Mouse (Mus musculus): ENCODE results near the gene Sde2. TPM values are rescaled to one million over a fixed set of nuclear protein-coding genes. Genes with fewer than 3 reads are reported as not detected.
A peak's percentile ranks its signal among the peaks of the same experiment; 100 is the strongest.

Gene Sde2
- total and polyA plus RNA-seq, 3 experiments: 43.2 to 72.2 (median 51.6) TPM

DNA sequence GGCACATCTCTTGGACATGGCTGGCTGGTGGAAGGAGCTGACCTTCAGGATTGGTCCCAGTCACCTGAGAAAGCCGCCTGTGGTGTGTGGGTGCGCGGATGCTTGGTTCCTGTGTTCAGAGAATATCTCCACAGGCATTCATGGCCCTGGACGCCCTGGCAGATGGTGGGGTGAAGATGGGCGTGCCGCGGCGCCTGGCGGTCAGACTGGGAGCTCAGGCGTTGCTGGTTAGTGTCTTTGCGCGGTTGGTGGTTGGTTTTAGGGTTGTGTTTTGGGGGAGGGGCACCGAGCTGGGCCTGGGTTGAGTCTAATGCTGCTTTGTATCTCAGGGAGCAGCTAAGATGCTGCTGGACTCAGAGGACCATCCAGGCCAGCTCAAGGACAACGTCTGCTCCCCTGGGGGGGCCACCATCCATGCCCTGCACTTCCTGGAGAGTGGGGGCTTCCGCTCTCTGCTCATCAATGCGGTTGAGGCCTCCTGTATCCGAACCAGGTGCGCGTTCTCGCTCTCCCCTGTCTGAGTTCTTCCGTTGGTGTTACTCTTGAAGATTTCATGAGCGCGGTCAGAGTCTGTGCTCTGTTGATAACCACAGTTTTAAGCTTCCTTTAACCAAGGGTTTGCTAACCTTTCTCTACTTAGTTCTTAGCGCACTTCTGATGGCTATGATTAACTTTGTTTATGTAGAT, 55.7 kb downstream of the Sde2 start:
- H3K36me3 ChIP-seq (replicated peaks): peaks cover 46% of the 10 kb centered on the region
- no peaks in the 10 kb centered on the region for H3K27me3 ChIP-seq (ENCODE audit: insufficient read depth, low read length)
- ATAC-seq (ENCODE audit: extremely low read depth, insufficient number of reproducible peaks, low FRiP score, poor library complexity, severe bottlenecking) (peak; percentile 37), DNase-seq (ENCODE audit: low spot score) (peak; percentile 68)
- H3K9me3 ChIP-seq (replicated peaks): no peaks in the 10 kb centered on the region
- TF ChIP-seq GATA2 (IDR thresholded peaks at IDR 0.05; ENCODE audit: borderline replicate concordance, low read depth, low read length): no peak
- TF ChIP-seq CTCF (IDR thresholded peaks at IDR 0.05; ENCODE audit: low read depth, low read length): no peak
- peak; percentile 34; the same call in 1 of the 2 replicates for TF ChIP-seq TAL1 (conservative IDR thresholded peaks at IDR 0.05; ENCODE audit: low read depth, low read length)
- TF ChIP-seq POLR2AphosphoS5 (IDR thresholded peaks at IDR 0.05; ENCODE audit: insufficient replicate concordance, low read depth, low read length): no peak
- TF ChIP-seq GATA1 (IDR thresholded peaks at IDR 0.05; ENCODE audit: borderline replicate concordance, low read length): no peak
- H3K4me3 ChIP-seq (ENCODE audit: low read depth, low read length): peak overlapping the region; percentile 94
- H3K4me1 ChIP-seq (ENCODE audit: insufficient read depth, low read depth, low read length): peaks cover 72% of the 10 kb centered on the region

DNA sequence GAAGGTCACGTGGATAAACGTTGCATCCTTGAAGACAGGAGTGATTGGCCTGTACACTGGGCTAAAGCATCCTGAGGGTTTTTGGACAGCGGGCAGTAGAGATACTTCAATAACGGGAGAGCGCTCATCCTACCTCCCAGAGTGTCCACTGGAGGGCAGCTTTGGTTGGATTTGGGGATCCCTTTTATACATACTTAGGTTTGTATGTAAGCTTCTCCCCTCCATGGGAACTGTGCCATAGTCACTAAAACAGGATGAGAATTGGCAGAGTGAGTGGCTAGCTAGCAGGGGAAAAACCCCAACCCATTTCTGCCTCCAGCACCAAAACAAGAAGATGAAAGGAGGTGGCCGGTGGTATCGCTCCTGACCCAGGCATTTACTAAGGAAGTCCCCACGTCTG, 60.2 kb downstream of the Sde2 start:
- Histone ChIP-seq H3K27me3 (ENCODE audit: insufficient read depth, low read length) (peaks cover 4% of the 10 kb centered on the region; the same call in 1 of the 2 replicates), H3K4me1 (ENCODE audit: insufficient read depth, low read depth, low read length) (peaks cover 68% of the 10 kb centered on the region), H3K4me3 (ENCODE audit: low read depth, low read length) (no peak overlapping the region; the same call in 1 of the 2 replicates), H3K36me3 (replicated peaks) (peaks cover 36% of the 10 kb centered on the region), H3K9me3 (replicated peaks) (no peaks in the 10 kb centered on the region)
- TF ChIP-seq GATA1 (IDR thresholded peaks at IDR 0.05; ENCODE audit: borderline replicate concordance, low read length) (no peak), POLR2AphosphoS5 (IDR thresholded peaks at IDR 0.05; ENCODE audit: insufficient replicate concordance, low read depth, low read length) (no peak), TAL1 (conservative IDR thresholded peaks at IDR 0.05; ENCODE audit: low read depth, low read length) (no peak), CTCF (IDR thresholded peaks at IDR 0.05; ENCODE audit: low read depth, low read length) (no peak), GATA2 (IDR thresholded peaks at IDR 0.05; ENCODE audit: borderline replicate concordance, low read depth, low read length) (no peak)
- DNase-seq (ENCODE audit: low spot score): no peak
- no peak for ATAC-seq (ENCODE audit: extremely low read depth, insufficient number of reproducible peaks, low FRiP score, poor library complexity, severe bottlenecking)

DNA sequence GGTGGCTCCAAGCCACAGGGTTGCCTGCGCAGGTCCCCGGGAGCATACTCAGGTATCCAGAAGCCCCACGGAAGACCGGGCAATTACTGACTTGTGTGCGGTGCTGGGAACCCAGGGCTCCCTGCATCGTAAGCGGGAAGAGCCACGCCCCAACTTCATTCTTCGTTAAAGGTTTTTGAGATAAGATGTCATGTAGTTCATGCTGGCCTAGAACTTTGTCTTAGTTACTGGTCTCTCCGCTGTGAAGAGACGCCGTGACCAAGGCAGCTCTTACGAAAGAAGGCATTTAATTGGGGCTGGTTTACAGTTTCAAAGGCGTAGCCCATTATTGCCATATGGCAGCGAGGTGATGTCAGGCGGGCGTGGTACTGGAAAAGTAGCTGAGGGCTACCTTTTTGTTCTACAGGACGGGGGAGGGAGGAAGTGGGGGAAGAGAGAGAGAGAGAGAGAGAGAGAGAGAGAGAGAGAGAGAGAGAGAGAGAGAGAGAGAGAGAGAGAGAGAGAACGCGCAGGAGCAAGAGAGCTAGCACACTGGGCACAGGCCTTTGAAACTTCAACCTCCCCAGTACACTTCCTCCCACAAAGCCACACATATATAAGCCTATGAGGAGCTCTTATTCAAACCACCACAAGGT, 60.8 kb downstream of the Sde2 start:
- Histone ChIP-seq H3K27me3 (ENCODE audit: insufficient read depth, low read length) (peaks cover 7% of the 10 kb centered on the region; the same call in 1 of the 2 replicates), H3K4me1 (ENCODE audit: insufficient read depth, low read depth, low read length) (peaks cover 66% of the 10 kb centered on the region), H3K9me3 (replicated peaks) (no peaks in the 10 kb centered on the region; the same call in 1 of the 2 replicates), H3K36me3 (replicated peaks) (peaks cover 30% of the 10 kb centered on the region), H3K4me3 (ENCODE audit: low read depth, low read length) (peak overlapping the region; percentile 51; the same call in 1 of the 2 replicates)
- no peak for DNase-seq (ENCODE audit: low spot score)
- TF ChIP-seq POLR2AphosphoS5 (IDR thresholded peaks at IDR 0.05; ENCODE audit: insufficient replicate concordance, low read depth, low read length): no peak
- TF ChIP-seq GATA1 (IDR thresholded peaks at IDR 0.05; ENCODE audit: borderline replicate concordance, low read length): no peak
- no peak for TF ChIP-seq GATA2 (IDR thresholded peaks at IDR 0.05; ENCODE audit: borderline replicate concordance, low read depth, low read length)
- TF ChIP-seq TAL1 (conservative IDR thresholded peaks at IDR 0.05; ENCODE audit: low read depth, low read length): no peak
- no peak for TF ChIP-seq CTCF (IDR thresholded peaks at IDR 0.05; ENCODE audit: low read depth, low read length)
- ATAC-seq (ENCODE audit: extremely low read depth, insufficient number of reproducible peaks, low FRiP score, poor library complexity, severe bottlenecking): no peak

DNA sequence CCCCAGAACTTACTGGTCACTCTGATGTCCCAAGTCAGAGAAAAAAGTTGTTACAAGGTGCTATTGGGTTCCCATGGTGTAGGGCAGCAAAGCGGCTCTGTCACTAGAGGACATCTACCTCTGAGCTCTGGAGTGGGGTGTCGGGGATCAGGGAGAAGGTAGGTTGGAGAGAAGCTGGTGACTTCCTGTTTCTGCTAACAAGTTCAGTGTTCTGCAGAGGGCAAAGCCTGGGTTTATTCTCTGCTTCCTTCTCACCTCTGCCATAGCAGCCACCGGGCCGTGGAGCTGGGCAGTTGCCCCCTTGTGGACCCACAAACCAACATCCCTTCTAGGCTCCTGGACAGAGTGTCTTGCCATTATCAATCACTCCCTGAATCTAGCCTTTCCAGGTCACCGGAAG, 61.9 kb downstream of the Sde2 start:
- Histone ChIP-seq H3K36me3 (replicated peaks) (peaks cover 20% of the 10 kb centered on the region), H3K4me3 (ENCODE audit: low read depth, low read length) (0 out of 2 replicates have a peak overlapping the region, but pooled peaks have one; percentile 7), H3K4me1 (ENCODE audit: insufficient read depth, low read depth, low read length) (peaks cover 61% of the 10 kb centered on the region), H3K27me3 (ENCODE audit: insufficient read depth, low read length) (peaks cover 7% of the 10 kb centered on the region; the same call in 1 of the 2 replicates), H3K9me3 (replicated peaks) (no peaks in the 10 kb centered on the region; the same call in 1 of the 2 replicates)
- no peak for TF ChIP-seq POLR2AphosphoS5 (IDR thresholded peaks at IDR 0.05; ENCODE audit: insufficient replicate concordance, low read depth, low read length)
- no peak for TF ChIP-seq CTCF (IDR thresholded peaks at IDR 0.05; ENCODE audit: low read depth, low read length)
- no peak for TF ChIP-seq TAL1 (conservative IDR thresholded peaks at IDR 0.05; ENCODE audit: low read depth, low read length)
- no peak for TF ChIP-seq GATA2 (IDR thresholded peaks at IDR 0.05; ENCODE audit: borderline replicate concordance, low read depth, low read length)
- no peak for TF ChIP-seq GATA1 (IDR thresholded peaks at IDR 0.05; ENCODE audit: borderline replicate concordance, low read length)
- DNase-seq (ENCODE audit: low spot score) (no peak), ATAC-seq (ENCODE audit: extremely low read depth, insufficient number of reproducible peaks, low FRiP score, poor library complexity, severe bottlenecking) (no peak)

DNA sequence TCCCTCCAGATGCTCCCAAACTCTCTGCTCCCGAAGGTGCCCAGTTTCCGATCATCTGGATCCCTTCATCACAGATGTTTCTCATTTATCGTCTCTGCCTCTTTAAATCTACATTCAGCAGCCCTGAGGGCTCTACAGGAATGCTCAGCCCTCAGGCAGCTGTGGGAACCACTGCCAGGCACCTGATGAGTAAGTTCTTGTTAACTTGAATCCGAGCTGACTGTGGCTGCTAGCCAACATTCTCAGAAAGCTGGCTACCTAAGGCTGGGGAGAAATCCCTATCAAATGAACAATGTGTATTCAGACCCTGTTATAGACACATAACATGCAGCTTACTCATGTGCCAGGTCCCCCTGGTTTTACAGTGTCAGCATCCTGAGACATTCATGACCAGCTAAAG, 62.9 kb downstream of the Sde2 start:
- Histone ChIP-seq H3K36me3 (replicated peaks) (peaks cover 10% of the 10 kb centered on the region), H3K4me3 (ENCODE audit: low read depth, low read length) (no peak overlapping the region), H3K27me3 (ENCODE audit: insufficient read depth, low read length) (peaks cover 8% of the 10 kb centered on the region; the same call in 1 of the 2 replicates), H3K4me1 (ENCODE audit: insufficient read depth, low read depth, low read length) (peaks cover 51% of the 10 kb centered on the region), H3K9me3 (replicated peaks) (no peaks in the 10 kb centered on the region; the same call in 1 of the 2 replicates)
- no peak for DNase-seq (ENCODE audit: low spot score)
- TF ChIP-seq GATA1 (IDR thresholded peaks at IDR 0.05; ENCODE audit: borderline replicate concordance, low read length): no peak
- TF ChIP-seq TAL1 (conservative IDR thresholded peaks at IDR 0.05; ENCODE audit: low read depth, low read length): no peak
- no peak for TF ChIP-seq POLR2AphosphoS5 (IDR thresholded peaks at IDR 0.05; ENCODE audit: insufficient replicate concordance, low read depth, low read length)
- TF ChIP-seq GATA2 (IDR thresholded peaks at IDR 0.05; ENCODE audit: borderline replicate concordance, low read depth, low read length): no peak
- TF ChIP-seq CTCF (IDR thresholded peaks at IDR 0.05; ENCODE audit: low read depth, low read length): no peak
- ATAC-seq (ENCODE audit: extremely low read depth, insufficient number of reproducible peaks, low FRiP score, poor library complexity, severe bottlenecking): no peak

DNA sequence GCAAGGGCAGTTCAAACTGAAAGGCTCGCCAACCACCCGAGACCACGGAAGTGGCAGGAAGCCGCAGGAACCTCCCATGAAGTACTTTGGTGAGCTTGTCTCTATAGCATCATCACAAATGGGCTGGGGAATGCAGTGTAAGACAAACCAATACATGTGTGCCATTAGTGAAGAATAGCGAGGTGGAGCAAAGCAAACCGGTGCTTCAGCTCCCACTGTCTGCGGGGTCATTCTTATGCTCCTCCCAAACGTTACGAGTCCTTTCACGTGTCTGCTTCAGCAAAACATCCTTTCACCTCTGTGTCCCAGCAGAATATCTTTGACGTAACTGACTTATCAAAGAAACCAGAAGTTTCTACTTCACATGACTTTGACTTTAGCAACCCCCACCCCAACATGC, 65.5 kb downstream of the Sde2 start:
- Histone ChIP-seq H3K36me3 (replicated peaks) (no peaks in the 10 kb centered on the region), H3K4me1 (ENCODE audit: insufficient read depth, low read depth, low read length) (peaks cover 49% of the 10 kb centered on the region), H3K9me3 (replicated peaks) (no peaks in the 10 kb centered on the region; the same call in 1 of the 2 replicates), H3K27me3 (ENCODE audit: insufficient read depth, low read length) (peaks cover 20% of the 10 kb centered on the region), H3K4me3 (ENCODE audit: low read depth, low read length) (no peak overlapping the region; the same call in 1 of the 2 replicates)
- ATAC-seq (ENCODE audit: extremely low read depth, insufficient number of reproducible peaks, low FRiP score, poor library complexity, severe bottlenecking) (no peak), DNase-seq (ENCODE audit: low spot score) (no peak)
- TF ChIP-seq POLR2AphosphoS5 (IDR thresholded peaks at IDR 0.05; ENCODE audit: insufficient replicate concordance, low read depth, low read length): no peak
- no peak for TF ChIP-seq GATA2 (IDR thresholded peaks at IDR 0.05; ENCODE audit: borderline replicate concordance, low read depth, low read length)
- no peak for TF ChIP-seq CTCF (IDR thresholded peaks at IDR 0.05; ENCODE audit: low read depth, low read length)
- no peak for TF ChIP-seq TAL1 (conservative IDR thresholded peaks at IDR 0.05; ENCODE audit: low read depth, low read length)
- no peak for TF ChIP-seq GATA1 (IDR thresholded peaks at IDR 0.05; ENCODE audit: borderline replicate concordance, low read length)
